Comparison of ENCODE assay signal across 16 mouse cellular contexts in the genomic region with DNA sequence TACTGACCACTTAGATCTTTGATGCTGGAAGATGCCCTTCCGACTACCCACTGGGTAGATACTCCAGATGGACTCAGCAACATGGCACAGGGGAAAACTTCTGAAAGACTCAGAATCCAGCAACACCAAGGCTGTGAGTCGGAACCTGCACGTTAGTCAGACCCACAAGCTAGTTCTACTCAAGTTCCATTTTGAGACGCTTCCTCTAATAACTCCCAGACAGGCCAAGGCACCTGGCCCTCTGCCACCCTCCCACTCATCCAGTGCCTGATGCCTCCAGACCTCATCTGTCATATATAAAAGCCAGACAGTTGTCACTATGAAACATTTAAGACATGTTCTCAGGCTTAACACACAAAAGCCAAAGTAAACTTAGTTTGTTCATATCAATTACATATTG.
DNase-seq lines count a peak whose midpoint lies in the region; ATAC-seq lines count a peak whose summit lies in the region.
"Had no signal": no experiment of that assay in that cellular context is flagged by ENCODE, and none has a peak within 500 bp of the region (broad histone marks: within the 10 kb centered on the region; RNA-seq: fewer than 3 reads in every experiment).

No protein-coding gene starts in this region.

- H3K36me3 ChIP-seq in kidney, embryonic 15.5 days, result no peaks in the 10 kb centered on the region
- H3K36me3 ChIP-seq: hindbrain, embryonic 13.5 days; limb, embryonic 13.5 days; midbrain, embryonic 13.5 days had no signal

- 51% methylated on average over 4 of the region's 4 CpGs for WGBS in kidney, embryonic 15.5 days

- ATAC-seq in kidney, embryonic 15.5 days (replicated peaks; ENCODE audit: low FRiP score), result no peak
- ATAC-seq: forebrain, embryonic 13.5 days; midbrain, embryonic 13.5 days had no signal

- no peaks in the 10 kb centered on the region for H3K9me3 ChIP-seq in kidney, embryonic 15.5 days (replicated peaks)
- H3K9me3 ChIP-seq: forebrain, embryonic 13.5 days; hindbrain, embryonic 13.5 days; limb, embryonic 13.5 days; midbrain, embryonic 13.5 days had no signal

- no peak overlapping the region for H3K4me2 ChIP-seq in kidney, embryonic 15.5 days
- H3K4me2 ChIP-seq: forebrain, embryonic 13.5 days; hindbrain, embryonic 13.5 days; limb, embryonic 13.5 days; midbrain, embryonic 13.5 days had no signal

- peaks cover 12% of the 10 kb centered on the region; the same call in 1 of the 2 replicates for H3K4me1 ChIP-seq in kidney, embryonic 15.5 days
- H3K4me1 ChIP-seq: forebrain, embryonic 13.5 days; hindbrain, embryonic 13.5 days; midbrain, embryonic 13.5 days had no signal

- H3K4me3 ChIP-seq in kidney, embryonic 15.5 days (replicated peaks), result no peak overlapping the region
- H3K4me3 ChIP-seq: forebrain, embryonic 13.5 days; hindbrain, embryonic 13.5 days; limb, embryonic 13.5 days; midbrain, embryonic 13.5 days; myocyte had no signal

- no peak overlapping the region for H3K9ac ChIP-seq in kidney, embryonic 15.5 days
- H3K9ac ChIP-seq: forebrain, embryonic 13.5 days; hindbrain, embryonic 13.5 days; limb, embryonic 13.5 days; liver, embryonic 14.5 days; midbrain, embryonic 13.5 days had no signal

- H3K27me3 ChIP-seq in kidney, embryonic 15.5 days, result no peaks in the 10 kb centered on the region
- H3K27me3 ChIP-seq: forebrain, embryonic 13.5 days; hindbrain, embryonic 13.5 days; limb, embryonic 13.5 days; midbrain, embryonic 13.5 days had no signal

- H3K27ac ChIP-seq in kidney, embryonic 15.5 days, result no peak overlapping the region
- H3K27ac ChIP-seq: forebrain, embryonic 13.5 days; hindbrain, embryonic 13.5 days; limb, embryonic 13.5 days; liver, embryonic 14.5 days; midbrain, embryonic 13.5 days had no signal

- intact Hi-C loops in heart, postnatal 25 days (cut with DNase I), result no loop called here

- DNase-seq in adrenal gland, postnatal 25 days, result peak; percentile 2
- DNase-seq in adrenal gland, adult (ENCODE audit: inconsistent age in 2 of 2, low spot score in 1 of 2), result no peak
- DNase-seq in heart, adult 11 months, result peak; percentile 78
- no peak for DNase-seq in heart, postnatal 25 days (ENCODE audit: low spot score)
- peak; percentile 36 for DNase-seq in kidney, postnatal 14 days
- peak; percentile 45 for DNase-seq in testis, postnatal 10 days (ENCODE audit: low spot score)
- DNase-seq in testis, postnatal 14 days (ENCODE audit: low spot score), result no peak
- DNase-seq: layer of hippocampus, adult 9-11 months; thymus, postnatal 36 days had no signal

Comparison
In these comparisons a context has a peak if more than half of its experiments do, and no peak if none do; other contexts are left out.
1. DNase-seq: peak in adrenal gland, postnatal 25 days (single experiment), heart, adult 11 months (single experiment), kidney, postnatal 14 days (single experiment) and testis, postnatal 10 days (single experiment); none in adrenal gland, adult (0 of 2), heart, postnatal 25 days (single experiment) and testis, postnatal 14 days (single experiment).